Mouse (Mus musculus): ENCODE measurements around the gene Ifngr1.

- no peak for TF ChIP-seq CTCF (IDR thresholded peaks at IDR 0.05; ENCODE audit: extremely low read depth, insufficient read length, insufficient replicate concordance, low read depth, low read length)
- TF ChIP-seq POLR2A (IDR thresholded peaks at IDR 0.05; ENCODE audit: low read depth, low read length) = no peak
Measured at GRCm38 (mm10) chr10:19589626-19590025, 2.1 kb upstream of the Ifngr1 start.
